Mouse (Mus musculus): ENCODE data around the gene Adam21.
"Not testable (repeated sequence)": the region's sequence is repeated elsewhere in the genome, so short reads cannot be mapped to it uniquely, and the experiment has no call there.

Gene Adam21

GRCm38 (mm10) chr12:81568374-81568773 is at the start of gene Adam21:
TSS of gene Adam21 (minus strand) at chr12:81568474.
- no peak for DNase-seq (ENCODE audit: low read depth)

DNA sequence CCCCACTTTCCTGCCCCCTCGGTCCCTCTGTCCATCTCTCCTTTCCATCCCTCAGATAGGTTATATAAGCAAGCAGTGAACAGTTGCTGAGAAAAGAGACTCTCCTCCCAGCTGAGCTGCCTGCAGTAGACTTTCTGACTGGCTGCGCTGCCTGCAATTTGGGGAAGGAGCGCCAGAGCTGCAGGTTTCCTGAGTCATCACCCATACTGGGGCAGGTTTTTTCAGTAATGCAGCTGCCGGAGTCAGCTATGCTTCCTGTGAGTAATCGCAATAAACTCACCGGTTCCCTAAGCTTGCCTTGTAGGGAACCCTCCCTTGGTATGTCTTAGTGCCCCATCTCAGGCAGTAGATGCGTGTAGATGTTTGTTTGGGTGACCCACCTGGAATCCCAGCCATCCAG is 48.7 kb upstream of the Adam21 start:
- DNase-seq (ENCODE audit: low read depth), result no peak

DNA sequence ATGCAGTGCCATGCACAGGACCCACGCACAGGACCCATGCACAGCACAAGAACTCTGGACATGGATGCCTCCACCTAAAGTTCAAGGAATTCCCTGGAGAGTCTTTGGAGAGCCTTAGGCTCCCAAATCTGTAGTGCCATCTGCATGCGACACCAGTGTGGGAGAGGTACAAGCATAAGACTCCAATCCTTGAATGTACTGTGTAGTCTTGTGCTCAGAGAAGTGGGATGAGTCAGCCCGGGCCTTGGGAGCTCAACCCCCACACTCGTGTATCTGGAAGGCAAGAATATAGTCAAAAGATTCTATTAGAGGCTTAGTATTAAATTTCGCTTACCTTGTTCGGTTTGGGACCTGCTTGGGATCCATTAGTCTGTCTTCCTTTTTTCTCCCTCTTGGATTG is 47.5 kb upstream of the Adam21 start:
- DNase-seq (ENCODE audit: low read depth), result no peak

GRCm38 (mm10) chr12:81609445-81609844 is 41.2 kb upstream of the Adam21 start:
- no peak for DNase-seq (ENCODE audit: low read depth)

GRCm38 (mm10) chr12:81604995-81605784 is 36.9 kb upstream of the Adam21 start:
- no peak for DNase-seq (ENCODE audit: low read depth)

GRCm38 (mm10) chr12:81596547-81597262 is 28.4 kb upstream of the Adam21 start:
- no peak for DNase-seq (ENCODE audit: low read depth)

- DNase-seq (ENCODE audit: low read depth), result peak; percentile 93
These were observed 26.8 kb upstream of the Adam21 start, which contains the start of gene Med6 for GRCm38 (mm10) chr12:81594902-81595671. TSS of gene Med6 (minus strand) at chr12:81595008.

DNA sequence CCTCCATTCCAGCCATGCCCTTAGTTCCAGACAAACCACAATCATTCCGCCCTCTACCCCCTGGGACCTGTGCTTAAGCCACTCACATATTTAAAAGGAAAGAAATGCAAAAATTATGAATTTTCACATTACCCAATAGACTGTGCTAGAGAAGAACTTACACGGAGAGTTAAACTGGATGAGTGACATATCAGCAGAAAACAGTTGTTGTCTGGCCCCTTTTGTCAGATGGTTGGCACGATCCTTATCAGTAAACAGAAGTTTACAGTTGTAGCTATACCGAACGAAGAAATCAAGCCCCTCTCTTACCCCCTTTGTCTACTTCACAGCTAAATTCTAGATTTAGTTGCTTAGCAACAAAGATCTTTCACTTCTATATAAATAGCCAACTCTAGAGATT is 343 bp downstream of the Adam21 start:
- no peak for DNase-seq (ENCODE audit: low read depth)

GRCm38 (mm10) chr12:81564173-81564572 is 4.1 kb downstream of the Adam21 start:
- DNase-seq (ENCODE audit: low read depth), result no peak

DNA sequence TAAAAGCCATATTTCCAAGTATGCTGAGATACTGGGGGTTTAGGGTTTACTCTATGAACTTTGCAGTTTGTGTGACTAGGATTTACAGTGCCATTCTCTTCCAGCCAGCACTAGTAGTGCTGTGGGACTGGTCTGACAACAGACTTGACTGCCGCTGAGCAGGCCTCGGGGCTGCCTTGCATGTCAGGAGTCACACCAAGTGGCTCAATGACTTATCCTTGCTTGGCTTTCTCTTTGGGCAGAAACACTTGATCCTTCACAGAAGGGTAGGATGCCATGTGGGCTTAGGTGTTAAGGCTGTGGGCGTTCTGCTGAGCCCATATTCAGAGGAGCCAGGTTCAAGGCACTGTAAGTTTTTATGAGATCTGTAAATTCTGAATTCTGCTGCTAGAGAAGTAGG is 19.0 kb downstream of the Adam21 start:
- no peak for DNase-seq (ENCODE audit: low read depth)

DNA sequence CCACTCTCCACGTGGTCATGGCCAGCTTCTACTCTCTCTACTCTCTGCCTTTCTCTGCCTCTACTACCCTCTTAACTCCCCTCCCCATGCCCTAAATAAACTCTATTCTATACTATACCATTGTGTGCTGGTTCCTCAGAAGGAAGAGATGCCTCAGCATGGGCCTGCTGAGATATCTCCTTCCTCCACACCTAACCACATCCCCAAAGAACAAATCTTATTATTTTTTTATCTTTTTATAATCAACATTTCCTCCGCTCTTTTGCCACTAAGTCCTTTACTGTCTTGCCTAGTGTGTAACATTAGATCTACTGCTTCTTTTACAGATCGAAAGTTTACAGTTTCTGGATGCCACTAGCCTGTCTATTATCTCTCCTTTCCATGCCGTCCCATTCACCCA is 21.1 kb downstream of the Adam21 start:
- DNase-seq (ENCODE audit: low read depth), result no peak

GRCm38 (mm10) chr12:81533029-81533419 is 35.2 kb downstream of the Adam21 start:
- no peak for DNase-seq (ENCODE audit: low read depth)

GRCm38 (mm10) chr12:81532316-81533028 is 35.8 kb downstream of the Adam21 start, which contains the start of the genes Gm20498 and Synj2bp:
TSS of gene Gm20498 (minus strand) at chr12:81532905.
TSS of gene Synj2bp (minus strand) at chr12:81532911.
- DNase-seq (ENCODE audit: low read depth), result peak; percentile 70

GRCm38 (mm10) chr12:81530587-81530986 is 37.7 kb downstream of the Adam21 start:
- DNase-seq (ENCODE audit: low read depth), result not testable (repeated sequence)
